Mouse (Mus musculus) cerebellum, adult 2 months (tissue): ENCODE data around the gene Clba1.

Experiments used
- CTCF ChIP-seq: fragments of 200-500 bp; IDR thresholded peaks from 2 replicates; pipeline ENCODE4 v1.5.1; 2011; ENCODE audit warnings: low read depth, mild to moderate bottlenecking, control low read depth, low read length, moderate library complexity, borderline replicate concordance; ENCODE audit not compliant: insufficient read depth
- POLR2A ChIP-seq: fragments of 200-500 bp; IDR thresholded peaks from 2 replicates; pipeline ENCODE4 v1.6.1; 2011; ENCODE audit warnings: low read length, control low read depth, borderline replicate concordance; ENCODE audit not compliant: insufficient read depth

DNA sequence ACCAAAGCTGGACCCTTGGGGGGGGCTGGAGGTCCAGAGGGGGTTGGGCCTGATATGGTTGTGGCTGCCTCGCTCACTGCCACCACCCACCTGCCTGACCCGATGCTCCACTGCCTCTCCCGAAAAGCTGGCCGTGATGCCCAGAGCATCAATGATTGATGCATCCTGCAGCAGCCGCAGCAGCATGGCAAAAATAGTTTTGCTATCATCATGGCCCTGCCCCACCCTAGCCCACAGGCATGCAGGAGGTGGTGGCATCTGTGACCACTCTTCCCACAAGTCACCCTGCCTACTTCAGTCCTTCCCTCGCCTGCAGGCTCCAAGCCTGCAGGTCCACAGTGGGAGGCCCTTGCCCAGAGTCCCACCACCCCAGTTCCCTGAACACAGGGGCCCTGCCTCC is 2.7 kb upstream of the Clba1 start:
- TF ChIP-seq CTCF, result no peak
- no peak for TF ChIP-seq POLR2A
